Mouse (Mus musculus) gastrocnemius, postnatal 25 days (tissue): ENCODE data around the gene March7. TPM values are rescaled to one million over a fixed set of nuclear protein-coding genes. Genes with fewer than 3 reads are reported as not detected.
A peak's percentile ranks its signal among the peaks of the same experiment; 100 is the strongest.

ENCODE experiments used
- DNase-seq: peaks from one replicate; pipeline ENCODE4 v3.0.0; 2022
- total RNA-seq, 2 experiments: library from RNA; stranded (reverse); gene quantifications; 1 replicate in 1 of 2; 2 replicates in 1 of 2; pipeline ENCODE4 v1.2.3; 2021

Gene March7
- total RNA-seq, 2 experiments from 2014 or later, result 19.7 to 20.6 TPM

- DNase-seq, result no peak
These were observed 5.0 kb downstream of the March7 start for GRCm38 (mm10) chr2:60214683-60215082.

GRCm38 (mm10) chr2:60216547-60217153, 7.0 kb downstream of the March7 start:
- DNase-seq, result no peak

- DNase-seq, result no peak
These were observed 7.9 kb downstream of the March7 start for GRCm38 (mm10) chr2:60217620-60218019.

- no peak for DNase-seq
These were observed 11.5 kb downstream of the March7 start for GRCm38 (mm10) chr2:60221236-60221635.

GRCm38 (mm10) chr2:60221954-60222353, 12.3 kb downstream of the March7 start:
- DNase-seq, result no peak

- DNase-seq, result no peak
These were observed 13.8 kb downstream of the March7 start for GRCm38 (mm10) chr2:60223489-60223888.

- no peak for DNase-seq
These were observed 18.8 kb downstream of the March7 start for GRCm38 (mm10) chr2:60228470-60228869.

- DNase-seq, result no peak
These were observed 20.7 kb downstream of the March7 start for GRCm38 (mm10) chr2:60230361-60230760.

GRCm38 (mm10) chr2:60233147-60233546, 23.5 kb downstream of the March7 start:
- no peak for DNase-seq

GRCm38 (mm10) chr2:60234506-60234905, 24.8 kb downstream of the March7 start:
- no peak for DNase-seq

GRCm38 (mm10) chr2:60252782-60253181, 43.1 kb downstream of the March7 start:
- no peak for DNase-seq

- no peak for DNase-seq
These were observed 43.8 kb downstream of the March7 start for GRCm38 (mm10) chr2:60253506-60253905.

GRCm38 (mm10) chr2:60256751-60257150, 47.1 kb downstream of the March7 start:
- DNase-seq, result no peak

- no peak for DNase-seq
These were observed 49.5 kb downstream of the March7 start for GRCm38 (mm10) chr2:60259186-60259585.

GRCm38 (mm10) chr2:60260621-60261350, 51.1 kb downstream of the March7 start:
- DNase-seq, result no peak

- no peak for DNase-seq
These were observed 57.9 kb downstream of the March7 start for GRCm38 (mm10) chr2:60267567-60267966.

- DNase-seq, result no peak
These were observed 60.3 kb downstream of the March7 start for GRCm38 (mm10) chr2:60269856-60270479.

GRCm38 (mm10) chr2:60278627-60279026, 68.9 kb downstream of the March7 start:
- no peak for DNase-seq

- DNase-seq, result no peak
These were observed 72.9 kb downstream of the March7 start for GRCm38 (mm10) chr2:60282625-60283024.

- DNase-seq, result no peak
These were observed 73.6 kb downstream of the March7 start for GRCm38 (mm10) chr2:60283208-60283750.

GRCm38 (mm10) chr2:60283751-60284466, 74.2 kb downstream of the March7 start:
- peak; percentile 71 for DNase-seq

- DNase-seq, result no peak
These were observed 74.8 kb downstream of the March7 start, which contains the start of gene Cd302 for GRCm38 (mm10) chr2:60284467-60284821. Gene Cd302 (minus strand): TSS chr2:60284488.
